Mouse (Mus musculus): Measurements from ENCODE around the gene Skil.

The Skil gene

GRCm38 (mm10) chr3:31083507-31084245 is 11.2 kb upstream of the Skil start:
- no peak for DNase-seq (ENCODE audit: extremely low spot score, low spot score)

- no peak for DNase-seq (ENCODE audit: extremely low spot score, low spot score)
These were observed 9.9 kb upstream of the Skil start for GRCm38 (mm10) chr3:31085000-31085399.

GRCm38 (mm10) chr3:31088789-31089775 is 5.8 kb upstream of the Skil start:
- DNase-seq (ENCODE audit: extremely low spot score, low spot score): no peak

GRCm38 (mm10) chr3:31089956-31090355 is 4.9 kb upstream of the Skil start:
- no peak for DNase-seq (ENCODE audit: extremely low spot score, low spot score)

- peak; percentile 71 for DNase-seq (ENCODE audit: extremely low spot score, low spot score)
These were observed 1.7 kb upstream of the Skil start for GRCm38 (mm10) chr3:31093196-31093595.

- peak; percentile 80 for DNase-seq (ENCODE audit: extremely low spot score, low spot score)
These were observed 1.1 kb upstream of the Skil start for GRCm38 (mm10) chr3:31093627-31094351.

- no peak for DNase-seq (ENCODE audit: extremely low spot score, low spot score)
These were observed 277 bp downstream of the Skil start for GRCm38 (mm10) chr3:31095179-31095490.

- DNase-seq (ENCODE audit: extremely low spot score, low spot score): peak; percentile 73
These were observed 765 bp downstream of the Skil start for GRCm38 (mm10) chr3:31095491-31096154.

GRCm38 (mm10) chr3:31096155-31097101 is 1.6 kb downstream of the Skil start:
- no peak for DNase-seq (ENCODE audit: extremely low spot score, low spot score)

GRCm38 (mm10) chr3:31097102-31097720 is 2.4 kb downstream of the Skil start:
- DNase-seq (ENCODE audit: extremely low spot score, low spot score): no peak

GRCm38 (mm10) chr3:31097976-31098375 is 3.1 kb downstream of the Skil start:
- no peak for DNase-seq (ENCODE audit: extremely low spot score, low spot score)

GRCm38 (mm10) chr3:31098556-31098955 is 3.7 kb downstream of the Skil start:
- no peak for DNase-seq (ENCODE audit: extremely low spot score, low spot score)

- DNase-seq (ENCODE audit: extremely low spot score, low spot score): no peak
These were observed 5.2 kb downstream of the Skil start for GRCm38 (mm10) chr3:31100026-31100425.

- no peak for DNase-seq (ENCODE audit: extremely low spot score, low spot score)
These were observed 5.9 kb downstream of the Skil start for GRCm38 (mm10) chr3:31100802-31101201.

- DNase-seq (ENCODE audit: extremely low spot score, low spot score): no peak
These were observed 10.1 kb downstream of the Skil start for GRCm38 (mm10) chr3:31104936-31105335.

GRCm38 (mm10) chr3:31106597-31106996 is 11.7 kb downstream of the Skil start:
- DNase-seq (ENCODE audit: extremely low spot score, low spot score): no peak

- no peak for DNase-seq (ENCODE audit: extremely low spot score, low spot score)
These were observed 12.8 kb downstream of the Skil start for GRCm38 (mm10) chr3:31107674-31108073.

GRCm38 (mm10) chr3:31109108-31109507 is 14.2 kb downstream of the Skil start:
- DNase-seq (ENCODE audit: extremely low spot score, low spot score): no peak

GRCm38 (mm10) chr3:31123098-31123497 is 28.2 kb downstream of the Skil start:
- no peak for DNase-seq (ENCODE audit: extremely low spot score, low spot score)

GRCm38 (mm10) chr3:31126303-31126702 is 31.4 kb downstream of the Skil start:
- no peak for DNase-seq (ENCODE audit: extremely low spot score, low spot score)

Measured in neural tube, embryonic 10.5 days (tissue).